Mouse (Mus musculus): ENCODE data around the gene Slc36a2.

DNA sequence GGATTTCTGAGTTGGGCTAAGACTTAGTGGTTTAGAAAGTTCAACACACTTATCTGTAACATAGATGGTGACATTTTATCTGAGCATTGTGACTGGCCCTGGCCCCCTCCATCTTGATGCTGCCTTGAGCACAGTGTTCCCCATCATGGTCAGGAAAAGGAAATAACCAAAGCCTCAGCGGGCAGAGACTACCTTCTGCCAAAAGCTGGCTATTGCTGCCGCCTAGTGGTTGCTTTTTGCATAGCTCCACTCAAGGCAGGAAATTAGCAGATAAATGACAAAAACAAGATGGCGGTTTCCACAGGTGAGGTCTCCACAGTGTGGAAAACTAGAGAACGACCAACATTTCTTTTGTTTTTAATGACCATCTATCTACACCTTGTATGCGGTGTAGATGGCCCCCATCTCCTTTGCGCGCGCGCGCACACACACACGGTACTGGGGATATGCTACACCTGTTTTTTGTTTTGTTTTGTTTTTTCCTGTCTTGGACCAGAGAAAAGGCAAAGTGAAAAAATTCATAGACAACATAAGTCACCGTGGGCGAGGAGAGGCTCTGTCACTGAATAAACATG is 26.0 kb downstream of the Slc36a2 start:
- TF ChIP-seq CTCF (IDR thresholded peaks at IDR 0.05; ENCODE audit: borderline replicate concordance, control insufficient read depth, extremely low read depth, insufficient read depth, low read length, poor library complexity), result no peak
- TF ChIP-seq POLR2A (IDR thresholded peaks at IDR 0.05; ENCODE audit: control insufficient read depth, extremely low read depth, insufficient read depth, low read length, poor library complexity), result no peak
